Mouse (Mus musculus) lung, adult 2 months (tissue): ENCODE measurements around the gene Nars2. TPM values are rescaled to one million over a fixed set of nuclear protein-coding genes. Genes with fewer than 3 reads are reported as not detected.

ENCODE experiments used
- DNase-seq: peaks from one replicate; pipeline ENCODE4 v3.0.0; 2022
- H3K4me1 ChIP-seq: fragments of 200-500 bp; 2 replicates; pipeline ENCODE4 v1.6.1; 2011; ENCODE audit warnings: low read length; ENCODE audit not compliant: control insufficient read depth, insufficient read depth
- H3K4me3 ChIP-seq: fragments of 200-500 bp; replicated peaks from 2 replicates; pipeline ENCODE3; 2011; ENCODE audit warnings: low read depth, mild to moderate bottlenecking, control low read depth, low read length; ENCODE audit errors: extremely low read depth
- CTCF ChIP-seq: fragments of 200-500 bp; IDR thresholded peaks from 2 replicates; pipeline ENCODE4 v1.5.1; 2011; ENCODE audit warnings: mild to moderate bottlenecking, low read length, control low read depth; ENCODE audit not compliant: insufficient read depth
- POLR2A ChIP-seq: fragments of 200-500 bp; IDR thresholded peaks from 2 replicates; pipeline ENCODE4 v1.6.1; 2011; ENCODE audit warnings: low read depth, mild to moderate bottlenecking, control low read depth, low read length, borderline replicate concordance; ENCODE audit errors: extremely low read depth
- WGBS: fragments of 180-500 bp; shearing (Covaris S2); methylation state at CpG from one replicate; pipeline ENCODE4 v1.1.7; 2018; 5-methylcytosine and 5-hydroxymethylcytosine counted together
- polyA plus RNA-seq: library from polyadenylated mRNA; depleted of rRNA; stranded (reverse); fragments of >200 nt; gene quantifications from 2 replicates; pipeline ENCODE4 v1.2.3, GENCODE M21; 2012; rRNA removed

The Nars2 gene
- polyA plus RNA-seq, 1 experiment = 2.2 TPM

DNA sequence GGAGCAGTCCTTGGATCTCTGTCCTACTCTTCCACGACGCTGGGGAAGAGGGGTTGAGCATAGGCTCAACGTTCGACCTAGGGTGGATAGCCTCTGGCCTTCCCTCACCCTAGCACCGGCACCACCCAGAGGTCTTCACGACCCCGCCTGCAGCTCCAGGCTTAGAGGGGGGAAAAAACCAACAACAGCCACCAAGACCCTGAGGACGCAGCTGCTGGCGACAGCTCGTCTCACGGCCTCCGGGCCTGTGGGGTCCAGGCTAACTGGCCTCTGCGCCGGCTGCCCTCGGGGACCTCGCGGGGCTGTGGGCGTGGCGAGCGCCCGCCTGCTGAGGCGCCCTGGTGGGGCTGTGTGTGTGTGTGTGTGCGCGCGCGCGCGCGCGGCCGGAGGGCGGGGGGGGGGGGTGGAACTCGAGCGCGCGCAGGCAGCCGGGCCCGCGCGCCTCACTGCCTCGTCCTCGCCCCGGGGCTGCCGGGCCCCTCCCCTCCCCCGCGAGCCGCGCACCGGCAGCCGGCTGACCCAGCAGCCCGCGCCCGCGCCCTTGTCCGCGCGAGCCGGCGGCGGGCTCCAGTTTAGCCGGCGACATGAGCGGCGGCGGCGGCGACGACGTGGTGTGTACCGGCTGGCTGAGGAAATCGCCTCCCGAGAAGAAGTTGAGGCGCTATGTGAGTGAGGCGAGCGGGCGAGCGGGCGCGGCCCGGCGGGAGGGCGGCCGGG is 130.1 kb downstream of the Nars2 start, which contains the start of gene Gab2:
TSS of gene Gab2 (plus strand) at position 345 of the 717 bp plus-strand sequence.
- Histone ChIP-seq H3K4me3 (peak within 1 kb of the TSS; percentile 82), H3K4me1 (peaks cover 7% of the 10 kb centered on the region)
- DNase-seq = peak; percentile 73
- WGBS = 0% methylated on average over 50 of the region's 83 CpGs
- TF ChIP-seq CTCF (no peak), POLR2A (peak; percentile 55; the same call in 1 of the 2 replicates)

DNA sequence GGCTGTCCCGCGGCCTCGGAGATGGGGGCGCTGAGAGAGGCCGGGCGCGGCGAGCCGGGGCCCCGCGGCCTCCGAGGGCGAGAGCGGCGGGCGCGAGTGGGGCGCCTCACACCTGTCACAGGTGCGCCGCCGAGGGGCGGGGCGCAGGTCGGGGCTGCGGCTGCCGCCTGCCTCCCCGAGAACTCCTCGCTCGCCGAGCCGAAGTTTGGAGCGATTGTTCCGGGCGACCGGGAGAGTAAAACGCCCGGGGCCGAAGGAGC is 130.6 kb downstream of the Nars2 start:
- no peak for TF ChIP-seq POLR2A
- no peak for TF ChIP-seq CTCF
- peak overlapping the region; percentile 82 for H3K4me3 ChIP-seq
- peaks cover 7% of the 10 kb centered on the region for H3K4me1 ChIP-seq
- DNase-seq = no peak
- WGBS = 1% methylated on average over 36 of the region's 38 CpGs

DNA sequence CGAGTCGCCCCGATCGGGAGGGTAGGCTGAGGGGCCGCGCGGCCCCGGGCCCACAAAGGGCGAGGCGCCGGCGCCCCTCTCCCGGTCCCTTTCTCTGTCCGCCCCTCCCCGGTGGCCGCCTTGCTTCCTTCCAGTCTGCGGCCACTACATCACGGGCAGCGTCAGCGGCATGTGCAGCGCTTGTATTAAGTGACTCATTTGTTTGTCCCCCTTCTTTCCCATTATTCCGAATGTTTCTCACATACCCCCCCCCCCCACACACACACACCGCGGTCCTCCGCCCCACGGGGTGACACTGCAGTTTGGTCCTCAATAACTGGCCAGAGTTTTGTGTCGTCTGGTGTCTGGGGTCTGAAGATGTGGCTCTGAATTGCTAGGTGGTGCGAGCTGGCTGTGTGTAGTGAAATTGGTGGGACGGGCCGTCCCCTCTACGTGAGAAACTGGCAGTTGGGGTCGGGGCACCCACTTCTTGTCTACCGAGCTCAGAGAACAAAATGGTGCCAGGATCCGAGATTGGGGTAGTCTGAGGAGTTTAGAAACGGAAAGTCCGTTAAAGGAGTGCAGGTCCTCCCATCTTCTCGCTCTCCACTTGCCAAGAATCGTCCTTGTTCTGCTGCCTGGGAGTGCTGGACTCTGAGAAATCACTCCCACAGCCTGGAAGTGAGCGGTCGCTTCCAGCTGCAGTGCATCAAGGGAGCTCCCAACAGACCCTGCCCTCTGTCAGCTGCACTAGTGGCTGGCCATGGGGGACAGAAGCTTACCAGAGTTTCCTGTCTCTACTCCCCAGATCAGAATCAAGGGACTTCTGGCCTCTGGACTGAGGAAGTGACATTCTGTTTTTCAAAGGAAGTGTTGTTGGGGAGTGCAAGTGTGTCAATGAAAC is 131.2 kb downstream of the Nars2 start:
- H3K4me1 ChIP-seq = peaks cover 7% of the 10 kb centered on the region
- TF ChIP-seq CTCF (no peak), POLR2A (peak; percentile 53; the same call in 1 of the 2 replicates)
- under 1% methylated on average over 40 of the region's 40 CpGs for WGBS
- peak overlapping the region; percentile 82 for H3K4me3 ChIP-seq
- DNase-seq = peak; percentile 65

DNA sequence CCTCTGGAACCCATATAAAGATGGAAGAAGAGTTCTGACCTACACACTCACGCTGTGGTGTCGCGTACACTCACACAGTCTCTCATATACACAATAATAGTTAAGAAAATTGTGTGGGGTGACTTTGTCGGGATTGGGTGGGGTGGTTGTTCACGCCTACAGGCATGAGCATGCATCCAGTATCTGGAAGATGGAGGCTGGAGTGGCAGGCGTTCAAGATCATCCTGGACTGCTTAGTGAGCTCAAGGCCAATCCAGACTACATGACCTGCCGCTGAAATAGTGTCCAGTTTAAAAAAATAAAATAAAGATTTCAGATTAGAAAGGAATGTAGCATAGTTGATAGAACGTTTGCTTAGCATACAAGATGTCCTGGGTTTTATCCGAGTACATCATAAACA is 132.3 kb downstream of the Nars2 start:
- 55% methylated on average over 9 of the region's 9 CpGs for WGBS
- DNase-seq = no peak
- Histone ChIP-seq H3K4me1 (peaks cover 7% of the 10 kb centered on the region), H3K4me3 (no peak overlapping the region)
- TF ChIP-seq CTCF = no peak

DNA sequence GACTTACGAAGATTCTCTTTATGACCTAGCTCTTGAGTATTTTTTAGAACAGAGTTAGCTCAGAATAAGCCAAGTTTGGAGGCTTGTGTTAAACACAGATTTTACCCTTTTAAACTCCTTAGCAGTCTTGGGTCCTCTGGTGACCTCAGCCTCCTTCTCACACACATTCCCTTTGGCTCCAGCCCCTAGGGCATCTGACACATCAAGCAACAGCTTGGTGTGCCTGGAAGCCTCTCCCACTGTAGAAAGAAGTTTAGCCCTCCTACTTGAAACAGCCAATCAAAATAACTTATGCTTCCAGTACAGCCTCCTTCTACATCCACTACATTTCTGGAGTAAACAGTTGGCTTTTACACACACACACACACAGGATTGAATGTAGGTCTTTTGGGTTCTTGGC is 132.9 kb downstream of the Nars2 start:
- DNase-seq = no peak
- 82% methylated on average over 1 of the region's 1 CpGs for WGBS

DNA sequence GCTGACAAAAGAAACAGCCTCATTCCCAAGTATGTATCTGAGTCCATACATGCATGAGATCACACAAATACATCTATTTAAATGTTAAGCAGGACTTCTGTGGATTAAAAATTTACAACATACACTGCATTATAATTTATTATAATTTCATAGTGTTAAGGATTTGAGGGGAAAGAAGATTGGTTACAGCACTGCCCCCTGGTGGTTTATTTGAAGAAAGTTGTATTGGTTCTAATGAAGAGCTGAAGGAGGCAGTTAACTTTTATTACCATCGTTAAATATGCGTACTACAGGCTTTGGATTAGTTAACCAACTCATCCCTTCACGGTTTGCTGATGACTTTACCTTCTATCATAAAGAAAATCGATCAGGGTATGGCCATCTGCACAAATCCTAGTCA is 134.0 kb downstream of the Nars2 start:
- 11% methylated on average over 4 of the region's 4 CpGs for WGBS
- DNase-seq = no peak
- Histone ChIP-seq H3K4me1 (peaks cover 7% of the 10 kb centered on the region), H3K4me3 (no peak overlapping the region)
- TF ChIP-seq POLR2A (no peak), CTCF (no peak)

More for the DNA sequence above, 132.9 kb downstream of the Nars2 start:
- no peak overlapping the region for H3K4me3 ChIP-seq
- TF ChIP-seq CTCF = no peak
- TF ChIP-seq POLR2A = no peak
- H3K4me1 ChIP-seq = peaks cover 7% of the 10 kb centered on the region

DNA sequence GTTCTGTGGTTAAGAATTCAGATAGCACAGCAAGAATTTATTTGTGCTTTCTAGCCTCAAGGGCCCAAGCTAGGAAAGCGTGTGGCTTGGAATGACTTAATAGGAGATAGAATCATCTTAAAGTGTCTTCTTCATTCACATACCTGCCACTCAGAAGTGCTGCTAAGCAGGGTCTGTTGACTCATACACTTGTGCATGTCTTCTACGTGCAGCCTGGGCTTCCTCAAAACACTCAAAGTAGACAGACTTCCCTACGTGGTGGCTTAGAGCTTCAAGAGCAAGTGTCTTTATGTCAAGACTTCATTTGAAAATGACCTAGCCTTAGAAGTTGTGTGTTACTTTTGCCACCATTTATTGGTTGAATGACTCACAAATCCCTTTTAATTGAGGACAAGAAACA is 142.9 kb downstream of the Nars2 start:
- Histone ChIP-seq H3K4me3 (no peak overlapping the region), H3K4me1 (no peaks in the 10 kb centered on the region; the same call in 1 of the 2 replicates)
- no peak for DNase-seq
- 63% methylated on average over 3 of the region's 3 CpGs for WGBS
- TF ChIP-seq POLR2A (no peak), CTCF (no peak)

DNA sequence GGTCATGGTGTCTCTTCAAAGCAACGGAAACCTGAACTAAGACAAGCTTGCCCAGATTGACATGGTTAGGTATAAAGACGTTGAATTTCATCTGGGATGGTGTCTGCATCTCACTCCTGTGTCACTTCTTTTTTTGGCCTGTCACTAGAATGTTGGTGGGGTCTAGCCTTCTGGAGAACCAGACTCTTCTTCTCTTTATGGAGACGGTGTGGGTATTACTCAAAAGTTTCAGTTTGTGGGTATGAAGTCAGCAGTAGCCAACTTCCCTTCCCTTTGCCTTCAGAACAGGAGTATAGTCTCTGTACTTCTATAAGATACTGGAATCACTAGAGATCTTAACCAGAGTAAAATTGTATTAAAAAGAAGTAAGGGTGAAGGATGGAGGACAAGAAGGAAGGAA is 156.8 kb downstream of the Nars2 start:
- no peak overlapping the region for H3K4me3 ChIP-seq
- DNase-seq = no peak
- H3K4me1 ChIP-seq = peaks cover 2% of the 10 kb centered on the region
- WGBS = 80% methylated on average over 3 of the region's 3 CpGs
- no peak for TF ChIP-seq CTCF
- no peak for TF ChIP-seq POLR2A

Other genes with a start within 250 kb of the Nars2 start
- 22.6 and 25.8 TPM in 2 replicates for gene Gab2, start 130.1 kb downstream of the Nars2 start, polyA plus RNA-seq